Mouse (Mus musculus) heart, postnatal 4 days (tissue): ENCODE data around the gene Chmp2b. TPM values are rescaled to one million over a fixed set of nuclear protein-coding genes. Genes with fewer than 3 reads are reported as not detected.

ENCODE experiments used
- DNase-seq: peaks from one replicate; pipeline ENCODE4 v3.0.0; 2021
- total RNA-seq, 2 experiments: library from RNA; stranded (reverse); gene quantifications; 2 replicates each; pipeline ENCODE4 v1.2.3; 2021

The Chmp2b gene
- 10 to 100 TPM; 46.6 to 48.4 TPM for total RNA-seq

DNA sequence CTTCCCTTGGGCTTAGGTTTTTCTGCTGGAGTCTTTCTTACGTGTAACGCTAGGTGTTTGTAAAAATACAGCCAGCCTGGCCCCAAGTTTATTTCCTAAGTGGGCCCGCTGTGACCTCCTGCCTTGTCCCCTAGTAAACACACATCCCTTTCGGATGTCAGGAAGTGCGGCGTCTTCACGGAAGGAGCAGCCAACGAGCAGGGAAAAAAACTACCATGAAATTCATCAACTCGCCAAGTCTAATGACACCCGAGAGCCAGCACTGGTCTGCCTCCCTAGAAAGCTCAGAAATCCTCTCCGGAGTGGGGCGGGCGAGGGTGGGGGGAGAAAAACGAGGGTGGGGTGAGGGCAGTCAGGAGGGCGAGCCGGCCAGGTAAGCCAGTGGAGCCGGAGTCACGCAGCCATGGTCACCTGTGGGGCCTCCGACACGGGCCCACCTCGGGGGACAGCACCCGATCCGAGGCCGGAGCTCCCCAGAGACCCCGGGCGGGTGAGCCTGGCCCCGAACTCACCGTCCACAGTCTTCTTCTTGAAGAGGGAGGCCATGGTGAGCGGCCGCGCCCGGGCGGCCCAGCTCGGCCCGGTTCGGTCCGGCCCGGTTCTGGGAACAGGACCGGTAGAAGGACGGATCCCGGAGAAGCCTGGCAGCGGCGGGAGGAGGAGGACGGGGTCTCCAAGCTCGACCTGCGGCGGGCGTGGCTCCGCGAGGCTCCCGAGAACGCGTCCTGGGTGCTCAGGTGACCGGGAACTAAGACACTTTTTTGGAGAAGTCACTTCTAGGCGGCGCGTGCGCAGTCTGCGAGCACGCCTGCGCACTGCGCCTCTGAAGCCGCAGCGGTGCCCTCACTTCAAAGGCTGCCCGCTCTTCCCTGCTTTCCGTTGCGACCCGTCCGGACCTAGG is at the start of gene Chmp2b:
TSS of gene Chmp2b (minus strand) at position 764 of the 901 bp plus-strand sequence.
- DNase-seq, result peak; percentile 82

- DNase-seq, result no peak
Observed at GRCm38 (mm10) chr16:65611678-65612077, 49.2 kb upstream of the Chmp2b start.

DNA sequence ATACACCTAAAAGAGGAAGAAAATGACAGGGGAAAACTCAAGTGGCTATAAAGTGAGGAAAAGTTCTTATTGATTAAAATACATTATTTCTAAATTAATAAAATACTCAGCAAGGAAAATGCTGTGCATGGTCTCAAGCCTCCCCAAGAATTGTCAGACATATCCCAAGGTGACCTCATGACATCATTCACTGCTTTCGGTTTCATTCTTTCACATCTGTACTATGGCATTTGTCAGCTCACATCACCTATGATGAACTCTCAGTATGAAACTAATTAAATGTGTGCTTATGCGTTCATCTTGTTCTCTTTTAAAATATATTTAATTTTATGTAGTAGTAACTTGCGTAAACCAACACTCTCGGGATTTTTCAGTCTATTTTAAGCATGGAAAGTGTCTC is 38.3 kb upstream of the Chmp2b start:
- no peak for DNase-seq

GRCm38 (mm10) chr16:65586111-65586865 is 23.8 kb upstream of the Chmp2b start:
- DNase-seq, result no peak

GRCm38 (mm10) chr16:65585699-65586098 is 23.2 kb upstream of the Chmp2b start:
- DNase-seq, result no peak

DNA sequence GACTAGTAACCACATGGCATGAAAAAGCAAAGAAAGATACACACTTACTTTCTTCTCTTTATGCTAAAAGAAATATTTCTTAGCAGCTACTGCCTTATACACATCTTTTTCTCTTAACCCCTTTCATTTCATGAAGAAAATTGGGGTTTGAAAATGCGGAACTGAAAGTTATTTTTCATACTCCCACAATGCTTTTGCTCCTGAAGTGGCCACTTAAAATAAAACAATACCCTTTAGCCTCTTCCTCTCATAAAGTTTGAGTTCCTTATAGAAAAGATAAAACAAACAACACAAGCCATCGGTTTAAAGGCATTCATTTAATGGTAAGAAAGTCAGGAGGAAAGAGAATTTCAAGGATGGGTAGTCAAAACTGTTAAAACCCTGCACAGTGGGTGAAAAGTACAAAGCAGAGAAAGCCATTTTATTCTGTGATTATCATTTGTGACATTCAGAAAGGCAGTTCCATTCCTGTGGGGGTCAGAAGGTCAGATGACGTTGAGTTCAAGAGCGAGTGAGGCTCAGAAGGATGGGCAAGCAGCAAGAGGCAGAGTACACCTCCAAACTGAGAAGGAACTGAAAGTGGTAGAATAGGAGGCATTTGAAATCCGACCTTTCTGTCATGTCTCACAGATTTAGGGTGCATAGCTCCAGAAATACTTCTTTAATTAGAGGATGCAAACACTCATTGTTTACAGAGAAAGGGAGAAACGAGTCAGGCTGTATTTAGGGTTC is 14.9 kb upstream of the Chmp2b start:
- DNase-seq, result no peak

GRCm38 (mm10) chr16:65568853-65569252 is 6.3 kb upstream of the Chmp2b start:
- no peak for DNase-seq

GRCm38 (mm10) chr16:65564951-65565350 is 2.4 kb upstream of the Chmp2b start:
- DNase-seq, result no peak

GRCm38 (mm10) chr16:65564306-65564705 is 1.8 kb upstream of the Chmp2b start:
- DNase-seq, result no peak

DNA sequence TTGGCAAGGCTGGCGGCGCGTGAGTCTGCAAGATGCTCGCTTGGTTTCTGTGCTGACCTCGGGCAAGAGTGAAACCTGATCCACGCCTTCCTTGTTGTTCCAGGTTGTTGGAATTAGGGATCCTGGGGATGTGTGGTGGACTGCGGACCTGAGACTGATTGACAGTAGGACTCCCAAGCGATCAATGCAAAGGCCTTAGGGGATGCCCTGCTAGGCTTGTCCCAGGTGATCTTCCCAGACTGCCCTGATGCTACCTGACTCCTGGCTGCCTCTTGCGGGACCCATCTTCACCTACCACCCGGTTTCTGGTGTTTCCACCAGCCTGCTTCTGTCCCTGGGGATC is 309 bp upstream of the Chmp2b start:
- no peak for DNase-seq

- no peak for DNase-seq
Observed at GRCm38 (mm10) chr16:65560996-65561962, 1.2 kb downstream of the Chmp2b start.

DNA sequence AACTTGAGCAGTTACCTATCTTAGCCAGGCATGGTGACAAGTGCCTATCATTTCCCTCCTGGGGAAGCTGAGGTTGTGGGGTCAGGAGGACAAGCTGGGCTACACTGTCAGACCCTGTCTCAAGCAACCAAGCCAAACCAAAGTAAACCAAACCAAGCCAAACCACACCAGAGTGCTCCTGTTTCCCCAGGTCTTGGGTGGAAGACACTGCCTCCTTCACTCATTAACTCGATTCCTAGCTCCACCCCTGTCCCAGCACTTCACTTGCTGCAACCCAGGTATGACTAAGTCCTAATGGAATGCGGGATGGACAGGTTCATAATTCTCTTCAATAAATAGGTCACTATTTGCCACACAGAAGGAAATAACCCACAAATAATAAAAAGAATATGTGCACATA is 2.9 kb downstream of the Chmp2b start:
- DNase-seq, result no peak

DNA sequence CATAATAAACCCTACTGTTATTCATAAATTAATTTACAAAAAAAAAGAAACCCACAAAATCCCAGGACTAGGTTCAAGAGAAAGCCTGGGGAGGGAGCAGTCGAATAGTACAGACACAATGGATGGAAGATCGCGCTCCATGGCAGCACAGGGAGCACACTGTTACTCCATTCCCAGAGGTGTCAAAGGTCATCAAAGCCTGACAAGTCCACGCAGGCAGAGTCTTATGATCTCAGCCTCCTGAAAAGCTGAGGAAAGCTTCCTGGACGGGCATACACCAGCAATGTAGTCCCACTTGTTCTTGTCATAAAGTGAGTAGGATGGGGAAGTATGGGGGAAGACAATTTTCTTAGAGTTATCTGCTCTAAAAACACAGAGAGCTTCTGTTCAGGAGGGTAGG is 5.2 kb downstream of the Chmp2b start:
- no peak for DNase-seq

- no peak for DNase-seq
Observed at GRCm38 (mm10) chr16:65554267-65554666, 8.3 kb downstream of the Chmp2b start.

GRCm38 (mm10) chr16:65550814-65551213 is 11.7 kb downstream of the Chmp2b start:
- DNase-seq, result no peak

DNA sequence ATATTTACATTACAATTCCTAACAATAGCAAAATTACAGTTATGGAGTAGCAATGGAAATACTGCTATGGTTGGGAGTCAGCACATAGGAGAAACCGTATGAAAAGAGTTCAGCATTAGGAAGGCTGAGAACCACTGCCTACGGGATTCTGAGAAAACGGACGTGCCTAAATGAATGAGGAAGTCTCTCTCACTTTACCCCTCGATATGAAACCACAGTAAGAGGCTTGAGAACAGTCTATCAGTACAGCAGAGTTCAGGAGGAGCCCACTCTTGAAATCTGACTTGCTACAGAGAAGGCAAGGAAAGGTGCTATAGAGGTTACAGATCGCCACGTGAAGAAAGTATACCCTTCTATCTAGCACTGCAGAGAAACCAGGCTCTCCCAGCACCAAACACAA is 13.6 kb downstream of the Chmp2b start:
- no peak for DNase-seq

GRCm38 (mm10) chr16:65543676-65544293 is 18.7 kb downstream of the Chmp2b start:
- DNase-seq, result no peak

DNA sequence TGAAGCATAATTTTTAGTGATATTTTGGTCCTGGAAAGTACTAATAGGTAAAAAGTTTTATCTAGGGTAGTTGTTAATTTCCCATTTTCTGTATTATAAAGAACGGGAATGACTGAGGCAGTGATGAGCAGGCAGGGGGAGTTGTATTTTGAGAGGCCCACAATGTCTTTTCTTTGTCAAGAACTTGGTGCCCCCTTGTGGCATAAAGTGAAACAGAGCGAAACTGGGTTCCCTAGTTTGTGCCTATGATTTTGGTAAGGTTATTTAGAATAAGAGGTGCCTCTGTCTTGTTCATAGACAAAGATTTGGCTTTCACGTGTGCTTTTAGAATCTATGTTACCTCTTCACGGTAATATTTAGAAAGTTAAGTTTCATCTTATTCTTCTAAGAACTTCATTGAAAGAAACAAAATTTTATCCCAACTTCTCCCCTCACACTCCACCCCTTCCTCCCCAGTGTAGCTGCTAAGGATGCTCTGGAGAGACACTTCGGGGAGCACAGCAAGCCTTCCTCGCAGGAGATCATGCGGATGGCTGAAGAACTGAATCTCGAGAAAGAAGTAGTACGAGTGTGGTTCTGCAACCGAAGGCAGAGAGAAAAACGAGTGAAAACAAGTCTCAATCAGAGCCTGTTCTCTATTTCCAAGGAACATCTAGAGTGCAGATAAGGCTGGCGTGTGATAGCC is 29.1 kb downstream of the Chmp2b start:
- DNase-seq, result peak; percentile 47

- peak; percentile 13 for DNase-seq
Observed at GRCm38 (mm10) chr16:65531663-65532062, 30.9 kb downstream of the Chmp2b start.

DNA sequence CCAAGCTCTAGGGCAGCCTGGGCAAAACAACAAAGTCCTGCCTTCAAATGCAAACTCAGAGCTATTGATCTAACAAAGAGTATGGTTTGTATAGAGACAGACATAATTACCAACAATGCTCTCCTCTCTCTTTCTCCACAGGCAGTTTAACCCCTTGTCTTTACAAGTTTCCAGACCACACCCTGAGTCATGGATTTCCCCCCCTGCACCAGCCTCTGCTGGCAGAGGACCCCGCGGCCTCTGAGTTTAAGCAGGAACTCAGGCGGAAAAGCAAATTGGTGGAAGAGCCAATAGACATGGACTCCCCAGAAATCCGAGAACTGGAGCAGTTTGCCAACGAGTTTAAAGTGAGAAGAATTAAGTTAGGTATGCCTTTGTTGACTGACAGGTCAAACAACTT is 32.9 kb downstream of the Chmp2b start:
- DNase-seq, result no peak

GRCm38 (mm10) chr16:65526695-65527094 is 35.8 kb downstream of the Chmp2b start:
- DNase-seq, result no peak
